Mouse (Mus musculus) retina, embryonic 14.5 days (tissue): Measurements from ENCODE around the gene Cped1.

Source experiments
- DNase-seq: peaks from one replicate; pipeline ENCODE4 v3.0.0-alpha.2; 2015; ENCODE audit warnings: low spot score

The Cped1 gene

DNA sequence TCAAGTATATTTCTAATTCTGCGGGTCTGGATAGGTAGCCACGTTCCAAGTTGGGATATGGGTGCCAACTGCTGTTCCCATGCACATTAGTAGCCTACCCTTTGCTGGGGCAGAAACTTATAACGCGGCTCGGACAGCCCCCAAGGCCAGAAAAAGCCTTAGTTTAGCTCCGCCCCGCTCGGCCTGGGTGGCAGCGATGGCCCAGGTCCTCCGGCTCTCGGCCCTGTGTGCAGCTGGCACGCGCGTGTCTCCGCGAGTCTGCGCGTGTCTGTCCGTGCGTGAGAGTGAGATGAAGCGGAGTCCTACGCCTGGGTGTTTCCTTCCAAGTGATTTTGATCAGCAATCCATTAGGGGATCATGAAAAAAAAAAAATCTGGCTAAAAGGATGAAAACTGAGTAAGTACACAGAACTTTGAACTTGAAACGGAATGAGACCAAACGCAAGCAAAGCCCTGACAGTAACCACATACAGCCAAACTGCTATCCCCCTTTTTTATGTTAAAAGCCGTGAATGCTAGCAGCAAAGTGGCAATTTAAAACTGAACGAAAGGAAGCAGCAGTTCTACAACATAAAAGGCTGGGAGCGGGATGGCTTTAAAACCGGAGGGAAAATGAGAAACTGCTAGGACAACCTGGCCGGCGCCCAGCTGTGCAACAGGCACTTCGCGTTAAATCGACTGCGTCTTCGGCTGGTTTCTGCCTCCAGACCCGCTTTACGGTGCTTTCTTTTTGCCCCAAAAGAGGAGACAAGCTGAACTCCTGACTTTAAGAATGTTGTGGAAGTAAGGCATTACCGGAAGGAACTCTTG, at the start of gene Cped1:
Gene Cped1, plus strand, starts transcription at position 185 of the 809 bp plus-strand sequence.
- DNase-seq, result peak; percentile 72

DNA sequence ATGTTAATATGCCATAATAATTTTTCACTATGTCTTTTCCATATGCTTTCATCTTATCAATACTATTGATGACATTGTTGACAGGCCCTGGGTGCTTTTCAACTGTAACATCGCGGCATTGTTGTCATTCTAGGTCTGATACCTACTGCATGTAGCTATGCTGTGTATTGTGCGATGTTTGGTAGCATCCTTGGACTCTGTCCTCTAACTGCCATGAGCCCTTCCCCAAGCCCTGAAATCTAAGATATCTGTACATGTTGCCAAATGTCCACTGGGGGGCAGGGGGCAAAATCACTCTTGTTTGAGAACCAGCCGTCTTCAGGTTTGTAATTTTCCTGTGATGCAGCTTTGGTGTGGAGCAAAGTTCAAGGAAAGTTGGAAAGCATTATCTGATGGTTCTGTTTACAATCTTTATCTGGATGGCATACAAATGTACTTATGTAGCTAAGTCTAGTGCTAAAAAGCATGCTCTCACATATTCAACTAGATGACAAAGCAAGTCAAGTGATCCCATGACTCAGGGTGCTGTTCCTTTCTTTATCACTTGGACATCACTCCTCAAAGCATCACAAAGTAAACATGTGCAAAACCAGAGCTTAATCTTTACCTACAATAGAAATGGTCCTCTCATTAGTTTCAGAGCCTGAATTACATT, 47.6 kb upstream of the Cped1 start:
- no peak for DNase-seq

DNA sequence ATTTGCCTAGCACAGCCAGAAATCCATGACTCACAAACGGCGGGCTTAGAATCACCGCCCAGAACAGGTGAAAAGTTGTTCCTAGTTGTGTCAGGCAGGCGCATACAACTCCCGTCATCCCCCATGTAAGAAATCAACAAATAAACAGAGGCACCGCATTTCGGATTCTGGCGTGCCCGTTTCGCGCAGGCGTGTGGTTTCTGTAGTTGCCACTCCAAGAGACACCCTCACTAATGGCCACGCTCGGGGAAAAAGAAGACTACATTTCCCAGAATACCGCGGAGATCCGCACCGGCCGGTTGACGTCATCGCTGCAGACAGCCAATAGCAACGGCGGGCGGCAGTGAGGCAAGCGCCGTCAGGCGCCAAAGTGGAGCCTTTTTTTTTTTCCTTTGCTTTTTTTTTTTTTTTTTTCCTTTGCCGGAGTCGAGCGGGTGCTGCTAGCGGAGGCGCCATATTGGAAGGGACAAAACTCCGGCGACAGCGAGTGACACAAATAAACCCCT, 36.4 kb upstream of the Cped1 start, which contains the start of gene Ing3:
Gene Ing3, plus strand, starts transcription at position 346 of the 506 bp plus-strand sequence.
- peak; percentile 98 for DNase-seq

DNA sequence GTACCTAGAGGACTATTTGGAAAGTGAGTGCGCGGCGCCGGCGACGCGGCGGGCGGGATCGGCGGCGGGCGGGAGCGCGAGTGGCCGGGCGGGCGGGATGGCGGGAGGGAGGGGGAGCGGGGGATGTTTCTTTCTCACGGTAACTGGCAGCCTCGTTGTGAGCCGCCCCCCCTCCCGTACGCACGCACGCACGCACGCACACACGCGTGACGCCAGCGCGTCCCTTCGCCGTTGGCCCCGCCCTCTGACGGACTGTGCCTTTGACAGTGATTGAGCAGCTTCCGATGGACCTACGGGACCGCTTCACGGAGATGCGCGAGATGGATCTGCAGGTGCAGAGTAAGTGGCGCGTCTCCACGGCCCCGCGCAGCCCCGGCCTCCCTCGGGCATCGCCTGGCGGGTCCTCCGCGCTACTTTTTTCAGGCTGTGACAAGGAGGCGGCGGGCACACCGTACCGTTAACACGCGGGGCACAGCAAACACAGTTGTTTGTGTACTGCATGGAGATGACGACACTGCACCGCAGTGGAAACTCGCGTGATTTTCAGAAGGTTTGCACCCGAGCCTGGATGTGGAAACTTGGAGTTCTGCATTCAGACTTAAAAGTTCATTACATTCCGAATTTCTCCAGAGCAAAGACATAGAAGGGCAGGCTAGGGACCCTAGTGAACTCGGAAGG, 35.8 kb upstream of the Cped1 start:
- DNase-seq, result peak; percentile 92

DNA sequence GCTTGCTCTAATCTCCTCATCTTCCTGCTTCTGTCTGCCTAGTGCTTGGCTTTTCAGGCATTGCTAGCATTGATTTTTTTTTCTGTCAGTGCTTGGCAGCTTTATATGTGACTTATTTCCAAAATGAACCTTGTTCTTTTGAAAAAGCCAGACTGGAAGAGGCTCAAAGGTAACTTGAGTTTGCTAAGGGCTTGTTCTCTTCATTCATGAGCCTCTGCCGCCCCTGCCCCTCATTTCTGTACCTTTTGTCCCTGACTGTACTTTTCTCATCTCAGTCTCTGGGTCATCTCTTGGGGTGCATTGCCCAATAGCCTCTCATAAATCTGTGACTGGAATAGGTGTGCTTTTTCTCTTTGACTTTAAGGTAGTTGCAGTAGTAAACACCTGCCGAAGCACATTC, 35.0 kb upstream of the Cped1 start:
- no peak for DNase-seq

DNA sequence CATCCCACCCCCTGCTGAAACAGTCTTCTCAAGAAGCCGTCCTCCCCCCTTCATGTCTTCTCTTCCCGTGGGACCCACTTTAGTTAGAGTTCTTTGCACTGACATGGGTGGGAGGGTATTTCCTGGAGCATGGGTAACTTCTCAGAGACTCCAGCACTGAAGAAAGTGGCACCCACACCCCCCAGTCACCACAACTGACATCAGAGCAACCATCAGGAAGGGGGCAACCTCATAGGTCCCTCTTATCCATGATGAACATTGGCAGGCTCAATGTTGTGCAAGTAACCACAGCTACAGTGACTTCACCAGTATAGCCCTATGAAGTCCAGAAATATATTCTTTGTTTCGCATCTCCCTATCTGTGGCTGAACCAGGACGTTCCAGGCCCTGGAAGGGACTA, 30.2 kb upstream of the Cped1 start:
- no peak for DNase-seq

DNA sequence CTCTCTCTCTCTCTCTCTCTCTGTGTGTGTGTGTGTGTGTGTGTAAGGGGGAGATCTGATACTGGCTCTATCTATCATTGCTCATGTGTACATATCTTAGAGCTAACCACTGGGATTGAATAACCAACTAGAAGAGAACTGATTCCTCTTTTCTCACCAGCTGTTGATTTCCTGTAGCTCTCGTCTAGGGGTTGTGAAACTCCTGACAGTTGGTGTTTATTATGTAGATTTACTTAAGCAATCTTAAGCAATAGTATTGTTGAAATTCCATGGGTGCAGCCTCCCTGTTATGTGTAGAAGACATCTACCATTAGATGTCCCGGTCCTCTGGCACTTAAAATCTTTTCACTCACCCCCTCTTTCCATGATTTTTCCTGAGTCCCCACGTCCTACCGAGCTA, 26.8 kb upstream of the Cped1 start:
- DNase-seq, result no peak

DNA sequence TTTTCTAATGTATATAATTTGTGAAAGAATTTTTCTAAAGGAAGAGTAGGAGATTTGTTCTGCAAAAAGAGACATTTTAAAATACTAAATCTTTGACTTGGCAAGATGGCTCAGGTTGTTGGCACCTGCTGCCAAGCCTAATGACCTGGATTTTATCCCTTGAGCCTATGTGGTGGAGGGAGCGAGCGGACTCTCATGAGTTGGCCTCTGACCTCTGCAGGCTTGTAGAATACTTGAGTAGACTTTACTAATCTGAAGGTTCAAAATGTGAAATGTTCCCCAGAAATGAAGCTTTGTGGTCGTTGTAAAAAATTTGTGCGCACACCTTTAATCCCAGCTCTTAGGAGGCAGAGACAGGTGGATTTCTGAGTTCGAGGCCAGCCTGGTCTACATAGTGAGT, 25.8 kb upstream of the Cped1 start:
- DNase-seq, result no peak

DNA sequence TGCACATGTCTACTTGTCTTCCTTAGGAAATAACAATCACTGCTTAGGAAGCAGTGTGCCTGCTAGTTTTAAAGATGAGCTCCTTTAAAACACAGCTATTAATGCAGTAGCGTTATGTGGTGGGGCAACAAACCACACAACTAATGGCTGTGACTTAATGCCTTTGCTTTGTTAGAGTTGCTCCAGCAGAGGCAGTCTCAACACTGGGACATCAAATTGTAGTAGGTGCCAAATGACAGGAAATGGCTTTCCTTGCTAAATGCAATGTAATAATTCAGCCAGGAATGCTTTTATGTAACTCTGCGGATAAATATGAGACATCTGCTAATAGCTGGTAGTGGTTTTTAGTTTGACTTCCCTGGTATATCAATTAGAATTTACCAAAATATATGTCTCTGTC, 8.2 kb upstream of the Cped1 start:
- no peak for DNase-seq

DNA sequence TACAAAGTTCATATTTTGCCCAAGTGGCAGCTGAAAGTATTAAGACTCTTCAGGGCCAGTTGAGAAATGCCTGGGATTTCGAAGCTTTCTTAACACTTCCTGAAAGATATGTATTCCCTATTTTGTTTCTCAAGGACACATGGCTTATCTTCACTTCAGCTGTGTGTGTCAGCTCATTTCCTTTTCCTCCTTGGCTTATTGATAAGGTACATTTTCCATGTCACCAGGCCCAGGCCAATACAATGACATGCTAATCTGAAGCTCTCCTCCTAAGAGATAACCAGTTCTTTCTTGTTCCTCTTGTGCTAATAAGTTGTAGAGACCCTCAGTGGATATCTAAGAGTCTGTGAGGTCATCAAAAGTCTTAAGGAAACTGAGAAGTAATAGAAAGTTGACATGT, 4.6 kb upstream of the Cped1 start:
- DNase-seq, result no peak

DNA sequence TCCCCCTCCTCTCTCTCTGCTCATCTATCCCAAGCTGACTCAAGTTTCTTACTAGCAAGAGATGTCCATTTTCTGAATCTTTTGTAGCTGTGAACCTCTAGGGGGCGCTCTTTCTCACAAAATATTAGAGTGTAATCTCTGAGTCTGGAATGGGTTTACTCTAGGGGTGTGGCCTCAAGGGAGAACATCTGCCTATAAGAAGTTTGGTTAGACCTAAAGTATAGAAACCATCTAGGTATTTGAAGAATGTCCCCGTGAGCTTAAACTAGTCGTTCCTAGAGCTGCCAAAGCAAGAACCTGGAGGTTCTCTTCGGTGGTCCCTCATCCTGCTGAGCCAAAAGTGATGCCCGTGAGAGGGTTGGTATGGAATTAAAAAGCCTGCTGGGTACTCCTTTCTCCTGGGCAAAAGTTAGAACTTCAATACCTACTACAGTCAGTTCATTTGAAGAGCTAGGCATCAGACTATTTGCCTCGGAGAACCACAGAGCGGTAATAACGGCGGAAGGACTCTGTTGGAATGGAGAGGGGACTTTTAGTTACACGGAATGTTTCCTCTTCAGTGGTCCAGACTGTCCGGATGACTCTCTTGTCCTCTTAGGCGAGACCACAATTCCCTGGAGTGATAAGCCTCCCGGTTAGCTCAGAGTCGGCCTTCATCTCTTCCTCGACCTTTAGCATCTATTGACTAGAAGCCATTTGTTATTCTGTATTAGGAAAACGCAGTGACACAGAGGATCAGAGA, 555 bp upstream of the Cped1 start:
- DNase-seq, result peak; percentile 91

DNA sequence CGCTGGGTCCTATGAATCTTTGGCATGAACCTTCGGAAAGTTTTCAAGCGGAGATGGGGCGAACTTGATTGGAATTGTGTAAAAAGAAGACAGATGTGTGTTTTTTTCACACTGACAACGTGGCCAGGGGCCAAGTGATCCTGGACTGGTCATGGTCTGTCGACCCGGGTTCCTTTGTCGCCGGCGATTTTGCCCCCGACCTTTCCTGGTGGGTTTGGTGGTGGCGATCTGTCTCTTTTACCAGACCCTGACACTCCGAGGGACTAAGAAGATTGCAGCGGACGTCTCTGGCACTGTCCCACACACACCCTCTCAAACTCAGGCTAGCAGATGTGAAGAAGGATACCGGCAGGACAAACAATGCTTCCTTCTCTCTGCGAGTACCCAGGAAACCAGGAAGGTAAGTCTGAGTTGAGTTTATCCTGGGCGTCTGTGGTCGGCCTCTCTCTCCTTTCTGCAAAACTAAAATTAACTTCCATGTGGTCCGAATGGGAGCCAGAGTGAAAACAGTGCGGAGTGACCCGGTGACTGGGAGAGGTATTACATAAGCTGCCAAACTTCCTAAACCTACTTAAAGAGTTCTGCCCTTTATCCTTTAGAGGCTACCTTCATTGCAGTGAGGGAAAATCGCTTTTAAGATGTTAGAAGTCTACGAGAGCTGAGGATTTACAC, 1.1 kb downstream of the Cped1 start:
- peak; percentile 14 for DNase-seq

DNA sequence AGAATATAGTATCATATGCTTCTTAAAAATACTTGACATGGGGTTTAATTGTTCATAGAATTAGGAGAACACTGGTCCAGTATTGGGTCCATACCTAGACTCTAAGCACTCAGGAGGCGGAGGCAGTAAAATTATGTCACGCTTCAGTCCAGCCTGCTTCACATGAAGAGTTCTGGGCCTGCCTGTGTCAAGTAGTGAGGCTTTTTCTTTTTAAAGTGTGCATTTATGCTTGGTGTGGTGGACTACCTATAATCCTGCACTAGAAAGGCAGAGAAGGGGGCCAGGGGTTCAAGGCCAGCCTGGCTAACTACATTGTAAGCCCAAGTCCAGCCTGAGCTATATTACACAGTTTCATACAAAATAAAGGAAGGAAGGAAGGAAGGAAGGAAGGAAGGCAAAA, 1.8 kb downstream of the Cped1 start:
- no peak for DNase-seq

DNA sequence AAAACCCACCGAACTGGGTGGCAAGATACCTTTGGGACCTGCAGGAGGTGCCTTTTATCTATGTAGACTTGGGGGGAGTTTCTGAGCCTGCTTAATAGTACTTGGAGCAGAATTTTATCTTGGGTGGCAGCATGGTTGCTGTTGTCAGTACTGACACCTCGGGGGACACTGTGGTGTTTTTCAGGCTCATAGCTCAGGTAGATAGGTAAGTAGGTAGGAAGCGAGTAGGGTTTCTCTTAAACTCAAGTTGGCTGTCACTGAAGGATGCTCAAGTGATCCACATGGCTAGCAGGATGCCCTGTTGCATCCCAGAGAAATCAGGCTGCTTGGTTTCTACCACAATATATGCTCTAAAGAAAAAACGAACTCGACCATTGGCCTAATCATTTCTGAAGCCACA, 2.6 kb downstream of the Cped1 start:
- no peak for DNase-seq

DNA sequence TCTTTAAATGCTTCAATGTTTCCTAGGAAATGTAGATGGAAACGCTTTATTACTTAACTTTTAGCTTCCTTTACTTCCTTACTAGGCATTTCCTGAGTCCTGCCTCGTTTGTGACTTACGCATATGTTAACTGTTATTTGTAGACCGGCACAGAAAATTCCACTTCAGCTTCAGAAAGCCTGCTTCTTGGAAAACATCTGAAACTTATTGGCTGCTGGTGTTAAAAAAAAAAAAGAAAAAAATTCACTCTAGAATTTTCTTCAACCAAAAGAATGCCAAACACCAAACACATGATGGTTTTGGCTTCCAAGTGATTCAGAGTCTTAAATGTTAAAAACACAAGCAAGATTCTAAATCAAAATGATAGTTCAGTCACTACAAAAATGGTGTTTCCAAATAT, 3.4 kb downstream of the Cped1 start:
- no peak for DNase-seq

DNA sequence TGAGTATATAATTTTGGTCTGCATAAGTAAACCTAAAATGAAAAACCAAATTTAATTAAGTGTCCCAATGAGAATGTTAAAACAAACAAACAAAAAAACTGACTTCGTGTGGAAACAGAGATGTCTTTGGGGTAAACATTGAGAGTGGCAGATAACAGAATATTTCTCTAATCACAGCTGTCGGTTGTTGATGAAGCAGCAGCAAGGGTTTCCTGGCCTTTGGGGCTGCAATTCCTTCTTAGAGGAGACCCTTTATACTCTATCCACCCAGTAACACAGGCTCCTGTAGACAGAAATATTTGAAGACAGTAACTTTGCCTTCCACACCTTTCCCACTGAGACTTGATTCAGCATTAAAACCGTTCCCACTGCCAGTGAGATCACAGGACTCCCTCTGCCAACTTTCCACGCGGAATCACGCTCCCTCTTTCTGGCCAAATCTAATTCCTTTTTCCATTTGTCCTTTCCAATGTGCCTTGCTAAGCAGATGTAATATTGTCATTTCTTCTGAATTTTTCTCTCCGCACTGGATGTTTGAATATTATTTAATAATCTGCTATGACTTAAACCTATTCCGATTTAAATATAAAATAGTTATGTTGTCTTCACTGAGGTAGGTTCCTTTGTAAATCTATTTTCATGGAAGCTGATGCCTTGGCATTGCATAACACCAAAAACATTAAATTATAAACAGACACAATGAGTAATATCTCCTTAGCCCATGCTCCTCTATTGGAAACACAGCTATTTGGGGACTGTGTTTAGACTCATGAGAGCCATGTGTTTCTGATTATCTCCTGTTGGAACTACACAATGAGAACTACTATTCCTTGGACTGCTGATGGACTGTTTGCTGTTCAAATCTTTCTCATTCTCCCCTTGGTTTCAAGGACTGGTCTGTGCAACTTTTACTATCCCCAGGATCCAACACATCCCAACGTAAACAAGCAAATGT, 4.7 kb downstream of the Cped1 start:
- DNase-seq, result no peak

DNA sequence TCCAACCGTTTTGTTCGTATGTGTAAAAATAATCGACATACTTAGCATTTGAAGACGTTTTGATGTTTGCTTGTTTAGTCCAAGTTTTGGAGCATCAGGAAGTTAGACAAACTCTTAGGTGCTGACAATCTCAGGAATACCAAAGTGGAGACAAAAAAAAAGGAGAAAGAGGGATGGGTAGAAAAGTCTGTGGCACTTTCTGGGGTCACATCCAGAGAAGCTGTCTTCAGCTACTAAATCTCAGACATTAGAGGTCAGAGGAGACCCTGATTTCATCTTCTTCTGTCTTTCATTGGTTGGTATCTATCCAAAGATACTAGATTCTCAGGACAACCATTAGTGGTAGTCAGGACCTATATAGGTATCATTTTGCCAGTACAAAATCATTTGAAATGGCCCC, 5.4 kb downstream of the Cped1 start:
- DNase-seq, result no peak

DNA sequence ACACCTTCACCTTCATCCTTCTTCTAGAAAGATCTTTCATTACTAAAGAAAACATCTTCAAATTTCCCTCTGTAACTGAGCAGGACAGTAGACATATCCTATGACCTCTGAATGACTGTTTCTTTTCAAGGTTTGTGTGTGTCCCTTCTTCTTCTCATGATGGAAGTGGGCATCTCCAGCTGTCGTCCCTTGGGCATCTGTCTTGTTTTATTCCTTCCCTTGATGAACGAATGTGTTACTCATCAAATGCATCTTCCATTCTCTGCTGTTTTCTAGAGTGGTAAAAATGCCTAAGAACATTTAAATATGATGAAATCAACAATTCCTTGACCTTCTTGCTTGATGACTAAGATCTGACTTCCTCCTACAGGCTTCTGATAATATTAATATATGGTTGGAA, 7.4 kb downstream of the Cped1 start:
- DNase-seq, result no peak

DNA sequence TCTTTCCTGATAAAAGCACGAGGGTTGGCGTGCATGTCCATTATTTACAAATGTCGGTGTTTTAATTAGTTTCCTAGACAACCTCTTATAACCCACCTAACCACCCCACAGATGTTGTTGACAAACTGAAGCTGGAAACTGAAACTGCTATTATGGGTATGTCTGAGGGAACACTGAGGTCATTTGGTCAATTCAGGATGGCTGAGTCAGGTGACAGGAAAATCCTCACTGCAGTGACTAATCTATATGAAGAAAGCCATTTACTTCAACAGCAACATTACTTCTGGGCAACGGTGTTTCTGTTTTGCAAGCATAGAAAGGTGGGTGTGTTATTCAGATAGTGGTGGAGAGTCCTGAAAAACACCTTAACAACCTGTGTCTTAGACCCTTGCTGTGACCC, 12.4 kb downstream of the Cped1 start:
- no peak for DNase-seq

DNA sequence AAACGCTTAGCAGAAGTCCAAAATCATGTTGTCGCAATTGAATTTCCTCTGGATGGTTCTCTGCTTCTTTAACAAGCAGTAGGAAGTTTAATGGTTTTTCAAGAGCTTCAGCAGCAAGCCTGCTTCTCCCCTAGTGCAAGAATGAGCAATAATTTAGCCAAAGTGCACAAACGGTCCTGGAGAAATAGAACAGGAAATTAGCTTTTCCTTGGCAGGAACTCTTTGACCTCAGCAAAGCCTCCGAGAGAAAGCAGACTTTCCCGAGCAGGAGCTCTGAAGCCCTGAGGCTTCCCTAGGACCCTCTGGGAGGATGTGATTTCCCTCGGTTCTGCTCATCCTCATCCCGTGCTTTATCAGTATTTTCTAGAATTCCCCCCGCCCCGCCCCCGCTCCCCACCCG, 13.3 kb downstream of the Cped1 start:
- no peak for DNase-seq
